Mouse (Mus musculus) megakaryocyte, embryonic 14.5 days (primary cell): ENCODE measurements at regions not wholly inside any gene's neighbourhood (a gene's known extent, or its start where the extent isn't known, plus 50 kb on each side); places are given as distances from the start of the nearest gene placed in this dataset.

ENCODE experiments used
- FLI1 ChIP-seq: IDR thresholded peaks from 2 replicates; pipeline ENCODE4 v1.6.1; 2012; ENCODE audit warnings: low read length, inconsistent platforms, mixed read lengths
- GATA1 ChIP-seq: IDR thresholded peaks from 3 replicates; pipeline ENCODE4 v1.6.1; 2012; ENCODE audit warnings: mixed read lengths, low read length, inconsistent platforms, borderline replicate concordance

DNA sequence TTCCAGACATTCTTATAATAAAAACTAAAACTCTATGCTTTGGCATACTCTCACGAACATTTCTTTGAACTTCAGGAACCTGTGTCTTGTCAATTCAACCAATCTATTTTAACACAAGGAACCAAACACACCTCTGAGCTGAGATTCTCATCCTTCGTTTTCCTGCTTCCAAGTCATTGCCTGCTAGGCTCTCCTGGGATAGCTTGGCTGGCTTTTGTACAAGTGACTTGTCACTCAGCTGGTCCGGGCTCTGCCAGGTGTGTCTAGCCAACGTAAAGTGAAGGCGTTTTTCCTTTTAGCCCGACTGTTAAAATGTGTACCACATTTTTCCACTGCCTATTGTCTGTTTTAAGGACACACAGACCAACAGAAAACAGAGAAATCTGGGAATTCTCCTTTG lies 236.8 kb upstream of the Ccdc122 start:
- TF ChIP-seq GATA1 (no peak), FLI1 (no peak)
